Mouse (Mus musculus): Measurements from ENCODE around the gene Cdc37. TPM values are rescaled to one million over a fixed set of nuclear protein-coding genes. Genes with fewer than 3 reads are reported as not detected.
"Not testable (repeated sequence)": the region's sequence is repeated elsewhere in the genome, so short reads cannot be mapped to it uniquely, and the experiment has no call there.

The Cdc37 gene
- polyA plus RNA-seq (2016; fragmentation: Nextera tagmentation; extraction: Ambion mirVana) = 338 and 357 TPM in 2 replicates

DNA sequence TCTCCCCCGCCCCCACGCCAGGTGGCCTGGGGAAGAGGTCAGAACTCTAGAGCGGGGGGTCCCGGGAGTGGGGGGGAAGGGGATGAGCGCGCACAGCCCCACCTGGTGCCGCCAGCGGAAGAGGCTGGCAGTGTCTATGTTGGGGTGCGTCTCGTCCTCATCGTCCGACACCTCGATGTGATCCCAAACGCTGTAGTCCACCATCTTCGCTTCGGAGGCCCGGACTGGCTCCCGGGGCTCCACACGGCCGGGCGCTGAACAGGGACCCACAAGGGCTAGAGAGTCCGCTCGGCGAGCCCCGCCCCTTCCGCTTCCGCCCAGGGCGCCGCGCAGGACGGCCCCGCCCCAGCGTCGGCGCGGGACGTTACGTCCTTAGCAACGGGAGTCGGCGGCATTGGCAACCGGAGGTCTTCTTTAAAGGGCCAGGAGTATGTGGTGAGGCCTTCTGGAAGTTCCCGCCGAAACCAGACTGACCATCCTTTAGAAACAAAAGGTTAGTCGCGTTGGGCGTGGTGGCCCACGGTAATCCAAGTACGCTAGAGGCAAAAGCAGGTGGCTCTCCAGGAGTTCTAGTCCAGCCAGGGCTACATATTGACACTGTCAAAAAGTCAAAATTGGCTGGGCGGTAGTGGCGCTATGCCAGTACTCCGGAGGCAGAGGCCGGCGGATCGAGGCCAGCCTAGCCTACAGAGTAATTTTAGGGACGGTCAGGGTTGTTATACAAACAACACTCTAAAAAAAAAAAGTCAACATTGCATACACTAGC, at the start of gene Cdc37:
Gene Cdc37, minus strand, starts transcription at position 329 of the 766 bp plus-strand sequence.
- peaks cover 24% of the 10 kb centered on the region for H3K36me3 ChIP-seq
- peak; percentile 92 for ATAC-seq (ENCODE audit: insufficient number of reproducible peaks, insufficient read depth, low FRiP score, low TSS enrichment, low read depth)
- H3K27ac ChIP-seq = peak within 1 kb of the TSS; percentile 82
- 4% methylated on average over 56 of the region's 56 CpGs for WGBS
- H3K9me3 ChIP-seq = no peaks in the 10 kb centered on the region
- H3K4me2 ChIP-seq = peak within 1 kb of the TSS; percentile 88
- no peaks in the 10 kb centered on the region for H3K27me3 ChIP-seq
- peak within 1 kb of the TSS; percentile 72 for H3K4me3 ChIP-seq (replicated peaks)
- peaks cover 55% of the 10 kb centered on the region for H3K4me1 ChIP-seq (replicated peaks)
- H3K9ac ChIP-seq (replicated peaks) = peak within 1 kb of the TSS; percentile 80

DNA sequence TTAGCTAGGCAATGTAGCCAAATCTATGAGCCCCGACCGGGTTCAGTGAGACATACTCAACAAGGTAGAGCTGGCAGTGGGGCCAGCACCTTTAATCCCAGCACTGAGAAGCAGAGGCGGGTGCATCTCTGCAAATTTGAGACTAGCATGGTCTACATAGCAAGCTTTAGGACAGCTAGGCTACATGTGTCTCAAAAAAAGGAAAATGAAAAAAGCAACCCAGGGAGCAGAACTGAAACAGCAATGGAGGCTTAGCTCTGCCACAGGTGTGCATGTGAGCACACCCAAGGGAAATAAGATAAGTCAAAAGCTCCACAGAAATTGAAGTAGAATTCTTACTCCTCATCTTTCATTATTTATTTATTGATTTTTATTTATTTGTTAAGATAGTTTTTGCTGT, 49.2 kb upstream of the Cdc37 start:
- H3K9ac ChIP-seq (replicated peaks) = no peak overlapping the region
- H3K4me2 ChIP-seq = no peak overlapping the region
- no peaks in the 10 kb centered on the region for H3K36me3 ChIP-seq
- WGBS = 93% methylated on average over 3 of the region's 3 CpGs
- H3K27ac ChIP-seq = no peak overlapping the region
- no peaks in the 10 kb centered on the region for H3K27me3 ChIP-seq
- no peak for ATAC-seq (ENCODE audit: insufficient number of reproducible peaks, insufficient read depth, low FRiP score, low TSS enrichment, low read depth)
- H3K9me3 ChIP-seq = no peaks in the 10 kb centered on the region
- H3K4me3 ChIP-seq (replicated peaks) = no peak overlapping the region
- H3K4me1 ChIP-seq (replicated peaks) = peaks cover 33% of the 10 kb centered on the region

- Histone ChIP-seq H3K4me1 (replicated peaks) (peaks cover 33% of the 10 kb centered on the region), H3K4me2 (peak overlapping the region; percentile 54), H3K9ac (replicated peaks) (no peak overlapping the region), H3K27ac (no peak overlapping the region), H3K9me3 (no peaks in the 10 kb centered on the region), H3K27me3 (no peaks in the 10 kb centered on the region), H3K4me3 (replicated peaks) (peak overlapping the region; percentile 33; the same call in 1 of the 2 replicates), H3K36me3 (no peaks in the 10 kb centered on the region)
- 23% methylated on average over 4 of the region's 4 CpGs for WGBS
- no peak for ATAC-seq (ENCODE audit: insufficient number of reproducible peaks, insufficient read depth, low FRiP score, low TSS enrichment, low read depth)
Measured at GRCm38 (mm10) chr9:21197981-21198380, 48.2 kb upstream of the Cdc37 start.

DNA sequence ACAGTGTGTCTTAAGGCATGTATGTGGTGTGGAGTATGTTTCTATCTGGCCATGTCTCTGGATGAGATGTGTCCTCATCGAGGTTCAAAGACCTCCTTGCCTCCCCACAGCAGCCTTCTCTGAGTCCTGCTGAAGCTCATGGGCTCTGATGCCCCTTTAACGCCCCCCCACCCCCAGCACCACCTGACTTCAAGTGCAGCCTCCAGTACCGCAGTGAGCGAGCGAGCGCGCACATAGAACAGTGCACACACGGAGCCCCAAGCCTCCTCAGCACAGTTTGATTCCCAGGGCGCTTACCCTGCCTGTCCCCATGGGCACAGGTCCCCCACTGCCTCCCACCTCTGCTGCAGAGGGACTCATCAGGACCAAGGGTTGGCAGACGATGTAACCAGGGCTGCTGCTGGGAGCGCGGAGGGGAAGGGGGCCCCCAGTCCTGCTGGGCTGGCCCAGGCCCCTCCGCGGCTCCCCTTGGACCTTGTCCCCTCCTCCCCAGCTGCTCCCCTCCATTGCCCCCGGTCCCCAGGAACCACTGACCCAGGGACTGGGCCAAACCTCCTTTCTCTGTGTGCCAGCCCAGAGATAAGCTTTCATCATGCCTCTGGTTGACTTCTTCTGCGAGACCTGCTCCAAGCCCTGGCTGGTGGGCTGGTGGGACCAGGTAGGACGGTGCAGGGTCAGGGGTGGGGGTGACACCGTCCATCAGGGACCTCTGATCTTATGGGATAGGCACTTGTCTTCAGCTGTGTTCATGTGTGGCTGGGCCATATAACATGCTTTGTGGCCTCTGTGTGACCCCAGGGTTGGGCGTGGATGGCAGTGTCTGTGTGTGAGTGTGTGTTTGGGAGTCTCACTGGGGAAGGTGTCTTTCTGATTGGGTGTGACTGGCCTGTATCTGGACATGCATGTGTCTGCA, 47.0 kb upstream of the Cdc37 start:
- H3K9ac ChIP-seq (replicated peaks) = peak overlapping the region; percentile 52; the same call in 1 of the 2 replicates
- 31% methylated on average over 19 of the region's 19 CpGs for WGBS
- no peaks in the 10 kb centered on the region for H3K27me3 ChIP-seq
- 0 out of 2 replicates have a peak, but pooled peaks have one; percentile 24 for ATAC-seq (ENCODE audit: insufficient number of reproducible peaks, insufficient read depth, low FRiP score, low TSS enrichment, low read depth)
- peaks cover 33% of the 10 kb centered on the region for H3K4me1 ChIP-seq (replicated peaks)
- no peaks in the 10 kb centered on the region for H3K36me3 ChIP-seq
- H3K4me3 ChIP-seq (replicated peaks) = peak overlapping the region; percentile 33
- H3K27ac ChIP-seq = no peak overlapping the region
- peak overlapping the region; percentile 54 for H3K4me2 ChIP-seq
- H3K9me3 ChIP-seq = no peaks in the 10 kb centered on the region

- H3K9ac ChIP-seq (replicated peaks); H3K27ac ChIP-seq; H3K27me3 ChIP-seq; H3K4me2 ChIP-seq; H3K9me3 ChIP-seq; H3K36me3 ChIP-seq; ATAC-seq (ENCODE audit: insufficient number of reproducible peaks, insufficient read depth, low FRiP score, low TSS enrichment, low read depth); H3K4me3 ChIP-seq (replicated peaks): not testable (repeated sequence)
- 64% methylated on average over 7 of the region's 7 CpGs for WGBS
- H3K4me1 ChIP-seq (replicated peaks) = peaks cover 33% of the 10 kb centered on the region
Measured at GRCm38 (mm10) chr9:21195736-21196505, 46.1 kb upstream of the Cdc37 start.

DNA sequence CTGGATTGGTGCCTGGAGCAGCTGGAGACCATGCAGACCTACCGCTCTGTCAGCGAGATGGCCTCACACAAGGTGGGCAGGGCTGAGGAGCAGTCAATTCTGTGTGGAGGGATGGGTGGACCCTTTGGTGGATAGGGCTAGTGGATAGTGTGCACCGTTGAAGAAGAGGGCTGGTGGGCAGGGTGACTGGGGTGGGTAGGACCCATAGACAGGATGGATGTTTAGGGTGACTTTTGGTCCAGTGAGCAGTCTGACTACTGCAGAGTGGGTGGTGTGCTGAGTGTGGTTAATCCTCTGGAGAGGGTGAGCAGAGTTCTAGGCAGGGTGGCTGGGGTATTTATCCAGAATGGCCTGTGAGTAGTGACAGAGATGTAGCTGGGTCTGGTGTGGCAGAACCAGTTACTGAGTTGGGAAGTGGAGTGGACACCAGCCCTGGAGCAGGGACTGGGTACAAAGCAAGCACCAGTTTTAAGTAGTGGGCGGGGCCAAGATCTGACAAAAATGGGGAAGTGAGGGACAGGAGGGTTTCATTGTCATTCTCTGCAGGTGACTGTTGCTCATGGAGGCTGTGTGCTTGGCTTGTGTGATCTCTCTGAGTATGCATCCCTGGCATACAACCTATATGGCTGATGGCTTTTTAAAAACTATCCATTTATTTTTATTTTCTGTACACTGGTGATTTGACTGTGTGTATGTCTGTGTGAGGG, 45.2 kb upstream of the Cdc37 start:
- peaks cover 33% of the 10 kb centered on the region for H3K4me1 ChIP-seq (replicated peaks)
- H3K9ac ChIP-seq (replicated peaks) = no peak overlapping the region
- H3K27ac ChIP-seq = no peak overlapping the region
- H3K4me2 ChIP-seq = no peak overlapping the region
- H3K36me3 ChIP-seq = no peaks in the 10 kb centered on the region
- H3K9me3 ChIP-seq = no peaks in the 10 kb centered on the region
- H3K27me3 ChIP-seq = no peaks in the 10 kb centered on the region
- WGBS = 79% methylated on average over 4 of the region's 4 CpGs
- no peak for ATAC-seq (ENCODE audit: insufficient number of reproducible peaks, insufficient read depth, low FRiP score, low TSS enrichment, low read depth)
- no peak overlapping the region for H3K4me3 ChIP-seq (replicated peaks)

GRCm38 (mm10) chr9:21193786-21194185, 44.0 kb upstream of the Cdc37 start:
- H3K9ac ChIP-seq (replicated peaks) = no peak overlapping the region

GRCm38 (mm10) chr9:21190670-21191069, 40.9 kb upstream of the Cdc37 start:
- whole genome bisulfite sequencing = 83% methylated on average over 3 of the region's 3 CpGs
- Histone ChIP-seq H3K9me3 (no peaks in the 10 kb centered on the region), H3K9ac (replicated peaks) (no peak overlapping the region), H3K4me3 (replicated peaks) (no peak overlapping the region), H3K36me3 (no peaks in the 10 kb centered on the region), H3K27me3 (peaks cover 2% of the 10 kb centered on the region; the same call in 1 of the 2 replicates), H3K27ac (no peak overlapping the region), H3K4me2 (no peak overlapping the region), H3K4me1 (replicated peaks) (peaks cover 3% of the 10 kb centered on the region)
- ATAC-seq (ENCODE audit: insufficient number of reproducible peaks, insufficient read depth, low FRiP score, low TSS enrichment, low read depth) = no peak

More at GRCm38 (mm10) chr9:21193786-21194185, 44.0 kb upstream of the Cdc37 start:
- peaks cover 32% of the 10 kb centered on the region for H3K4me1 ChIP-seq (replicated peaks)
- 83% methylated on average over 3 of the region's 3 CpGs for WGBS
- H3K36me3 ChIP-seq = no peaks in the 10 kb centered on the region
- H3K4me2 ChIP-seq = no peak overlapping the region
- H3K9me3 ChIP-seq = no peaks in the 10 kb centered on the region
- no peak for ATAC-seq (ENCODE audit: insufficient number of reproducible peaks, insufficient read depth, low FRiP score, low TSS enrichment, low read depth)
- no peaks in the 10 kb centered on the region for H3K27me3 ChIP-seq
- H3K4me3 ChIP-seq (replicated peaks) = no peak overlapping the region
- no peak overlapping the region for H3K27ac ChIP-seq

DNA sequence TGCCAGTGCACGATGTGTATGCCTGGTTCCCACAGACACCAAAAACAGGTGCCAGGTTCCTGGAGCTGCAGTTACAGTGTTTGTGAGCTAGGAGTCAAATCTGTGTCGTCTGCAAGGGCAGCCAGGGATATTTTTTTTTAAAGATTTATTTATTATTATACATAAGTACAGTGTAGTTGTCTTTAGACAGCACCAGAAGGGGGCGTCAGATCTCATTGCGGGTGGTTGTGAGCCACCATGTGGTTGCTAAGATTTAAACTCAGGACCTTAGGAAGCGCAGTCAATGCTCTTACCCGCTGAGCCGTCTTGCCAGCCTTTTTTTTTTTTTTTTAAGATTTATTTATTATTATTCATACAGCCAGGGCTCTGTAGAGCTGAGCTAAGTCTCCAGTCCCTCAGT, 40.1 kb upstream of the Cdc37 start:
- H3K9ac ChIP-seq (replicated peaks) = no peak overlapping the region
- ATAC-seq (ENCODE audit: insufficient number of reproducible peaks, insufficient read depth, low FRiP score, low TSS enrichment, low read depth) = no peak
- H3K9me3 ChIP-seq = no peaks in the 10 kb centered on the region
- no peaks in the 10 kb centered on the region for H3K36me3 ChIP-seq
- peaks cover 9% of the 10 kb centered on the region for H3K27me3 ChIP-seq
- 54% methylated on average over 7 of the region's 7 CpGs for WGBS
- H3K4me2 ChIP-seq = no peak overlapping the region
- H3K4me3 ChIP-seq (replicated peaks) = no peak overlapping the region
- H3K4me1 ChIP-seq (replicated peaks) = peaks cover 1% of the 10 kb centered on the region
- H3K27ac ChIP-seq = no peak overlapping the region

GRCm38 (mm10) chr9:21185436-21185835, 35.7 kb upstream of the Cdc37 start:
- no peaks in the 10 kb centered on the region for H3K9me3 ChIP-seq
- no peak overlapping the region for H3K4me2 ChIP-seq
- peaks cover 45% of the 10 kb centered on the region for H3K27me3 ChIP-seq
- H3K4me1 ChIP-seq (replicated peaks) = peaks cover 21% of the 10 kb centered on the region
- no peak for ATAC-seq (ENCODE audit: insufficient number of reproducible peaks, insufficient read depth, low FRiP score, low TSS enrichment, low read depth)
- 89% methylated on average over 5 of the region's 5 CpGs for WGBS
- no peaks in the 10 kb centered on the region for H3K36me3 ChIP-seq
- H3K4me3 ChIP-seq (replicated peaks) = no peak overlapping the region
- no peak overlapping the region for H3K27ac ChIP-seq
- no peak overlapping the region for H3K9ac ChIP-seq (replicated peaks)

All from limb, embryonic 12.5 days (tissue).